ENCODE assay signal across 8 mouse cellular contexts in genomic region chr10:69690131-69690960, GRCm38 (mm10).
DNase-seq lines count a peak whose midpoint lies in the region; ATAC-seq lines count a peak whose summit lies in the region.

No protein-coding gene starts in this region.

- no peak for ATAC-seq in limb, embryonic 12.5 days (ENCODE audit: insufficient number of reproducible peaks, insufficient read depth, low FRiP score, low TSS enrichment, low read depth)

- H3K4me1 ChIP-seq in limb, embryonic 12.5 days (replicated peaks), result peaks cover 10% of the 10 kb centered on the region

- peak; percentile 54 for DNase-seq in heart, adult 11 months
- DNase-seq in heart, postnatal 4 days, result no peak
- peak; percentile 74 to 76 for DNase-seq in cerebellum, adult 18-20 months
- DNase-seq in frontal cortex, postnatal 25 days (ENCODE audit: low spot score in 2 of 2), result peak; percentile 24 to 39
- DNase-seq in yolk sac, embryonic 10.5 days (ENCODE audit: low spot score), result no peak
- DNase-seq in natural killer cell, adult 2 months (ENCODE audit: low spot score in 2 of 2), result no peak
- no peak for DNase-seq in urinary bladder, postnatal 25 days (ENCODE audit: low spot score)

- H3K27me3 ChIP-seq in limb, embryonic 12.5 days, result peaks cover 14% of the 10 kb centered on the region; the same call in 1 of the 2 replicates

- H3K4me2 ChIP-seq in limb, embryonic 12.5 days, result peak overlapping the region; percentile 39

- H3K36me3 ChIP-seq in limb, embryonic 12.5 days, result no peaks in the 10 kb centered on the region

- H3K27ac ChIP-seq in limb, embryonic 12.5 days, result no peak overlapping the region

- no peak overlapping the region for H3K9ac ChIP-seq in limb, embryonic 12.5 days (replicated peaks)

- H3K9me3 ChIP-seq in limb, embryonic 12.5 days, result no peaks in the 10 kb centered on the region

- H3K4me3 ChIP-seq in limb, embryonic 12.5 days (replicated peaks), result no peak overlapping the region; the same call in 1 of the 2 replicates

- WGBS in limb, embryonic 12.5 days, result 9% methylated on average over 12 of the region's 12 CpGs

Comparison
In these comparisons a context has a peak if more than half of its experiments do, and no peak if none do; other contexts are left out.
1. DNase-seq: peak in heart, adult 11 months (single experiment), cerebellum, adult 18-20 months (2 of 2) and frontal cortex, postnatal 25 days (2 of 2); none in heart, postnatal 4 days (single experiment), yolk sac, embryonic 10.5 days (single experiment), natural killer cell, adult 2 months (0 of 2) and urinary bladder, postnatal 25 days (single experiment).